Mouse (Mus musculus): ENCODE measurements around the gene Mymx.

Gene Mymx

GRCm38 (mm10) chr17:45586449-45586837, 15.5 kb downstream of the Mymx start:
- DNase-seq = no peak

GRCm38 (mm10) chr17:45585725-45586448, 16.0 kb downstream of the Mymx start:
- peak; percentile 41 for DNase-seq

DNA sequence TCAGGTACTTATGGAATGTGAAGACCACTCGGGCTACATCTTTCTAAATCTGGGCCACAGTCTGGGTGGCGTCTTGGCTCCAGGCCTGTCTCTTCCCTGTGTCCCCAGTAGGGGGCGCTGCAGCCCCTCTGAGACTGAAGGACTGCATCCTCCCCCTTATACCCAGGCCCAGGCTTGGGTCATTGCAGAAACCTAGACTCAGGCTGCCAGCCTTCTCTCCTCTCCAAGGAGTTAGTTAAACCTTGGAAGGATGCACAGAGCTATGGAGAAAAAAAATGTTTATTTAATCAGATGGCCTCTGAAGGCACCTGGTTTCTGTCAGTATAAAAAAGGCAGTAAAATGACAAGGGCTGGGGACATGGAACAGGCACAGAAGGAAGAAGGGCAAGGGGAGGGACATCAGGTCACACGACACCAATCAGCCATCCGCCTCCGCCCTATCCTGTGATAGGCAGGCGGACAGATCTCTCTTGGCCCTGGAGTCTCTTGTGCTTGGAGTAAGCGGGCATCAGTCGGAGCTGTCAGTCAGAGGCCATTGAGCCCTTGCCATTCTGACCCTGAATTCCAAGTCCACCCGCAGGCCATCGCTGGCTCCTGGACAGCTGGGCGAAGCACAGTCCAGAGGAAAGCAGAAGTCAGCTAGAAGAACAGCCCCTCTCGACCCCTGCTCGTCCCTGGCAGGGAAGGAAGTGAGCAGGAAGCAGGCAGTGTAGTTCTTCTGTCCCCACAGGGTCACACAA, 16.8 kb downstream of the Mymx start:
- DNase-seq = peak; percentile 81

DNA sequence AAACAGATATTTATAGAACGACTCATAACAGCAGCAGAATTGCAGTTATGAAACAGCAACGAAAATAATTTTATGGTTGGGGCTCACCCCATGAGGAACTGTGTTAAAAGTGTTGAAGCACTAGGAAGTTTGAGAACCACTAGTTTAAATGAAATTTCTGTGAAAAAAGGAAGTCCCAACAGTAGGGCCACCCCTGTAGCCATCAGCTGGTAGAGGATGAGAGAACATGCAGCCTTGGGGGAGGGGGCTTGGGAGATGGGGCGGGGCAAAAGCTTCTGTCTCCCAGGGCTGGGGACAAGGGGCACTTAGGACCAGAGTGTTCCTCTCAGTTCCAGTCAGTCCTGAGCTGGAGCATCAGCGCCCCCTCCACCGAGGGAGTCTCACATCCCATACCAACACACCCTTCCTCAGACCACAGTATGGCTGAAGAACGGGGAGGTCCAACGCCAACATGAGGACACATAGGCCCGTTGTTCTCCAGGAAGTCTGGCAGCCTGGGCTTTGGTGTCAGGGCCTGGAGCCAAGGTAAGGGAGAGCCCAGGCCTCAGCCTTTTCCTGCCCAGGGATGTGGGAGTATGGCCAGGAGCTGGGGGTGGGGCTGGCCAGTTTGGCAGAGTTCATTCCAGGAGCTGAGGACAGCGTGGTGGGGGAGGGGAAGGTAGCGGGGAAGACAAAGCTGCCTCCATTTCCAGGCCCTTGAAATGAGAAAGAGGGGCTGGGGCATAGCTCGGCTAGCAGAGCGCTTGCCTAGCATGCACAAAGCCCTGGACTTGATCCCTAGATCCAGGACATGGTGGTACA, 17.6 kb downstream of the Mymx start:
- peak; percentile 82 for DNase-seq

DNA sequence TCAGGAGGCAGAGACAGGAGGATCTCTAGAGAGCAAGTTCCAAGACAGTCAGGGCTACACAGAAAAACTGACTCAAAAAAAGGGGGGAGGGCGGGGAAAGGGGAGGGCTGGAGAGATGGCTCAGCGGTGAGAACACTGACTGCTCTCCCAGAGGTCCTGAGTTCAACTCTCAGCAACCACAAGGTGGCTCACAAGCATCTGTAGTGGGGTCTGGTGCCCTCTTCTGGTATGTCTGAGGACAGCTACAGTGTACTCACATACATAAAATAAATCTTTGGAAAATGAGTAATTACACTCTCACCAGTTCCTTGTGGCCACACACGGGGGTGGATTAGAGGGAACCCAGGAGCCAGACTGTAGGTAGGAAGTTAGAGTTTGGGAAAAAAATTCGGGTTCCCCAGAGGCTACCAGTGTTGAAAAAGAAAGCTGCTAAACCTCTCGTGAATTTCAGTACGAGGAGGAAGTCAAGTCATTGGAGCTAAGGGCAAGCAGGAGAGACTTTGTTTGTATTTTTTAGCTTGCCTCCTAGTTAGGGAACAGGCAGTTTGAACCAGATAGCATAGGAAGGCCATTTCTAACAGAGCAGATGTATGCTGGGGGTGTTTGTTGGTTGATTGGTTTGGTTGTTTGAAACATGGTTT, 19.1 kb downstream of the Mymx start:
- peak; percentile 34 for DNase-seq

DNA sequence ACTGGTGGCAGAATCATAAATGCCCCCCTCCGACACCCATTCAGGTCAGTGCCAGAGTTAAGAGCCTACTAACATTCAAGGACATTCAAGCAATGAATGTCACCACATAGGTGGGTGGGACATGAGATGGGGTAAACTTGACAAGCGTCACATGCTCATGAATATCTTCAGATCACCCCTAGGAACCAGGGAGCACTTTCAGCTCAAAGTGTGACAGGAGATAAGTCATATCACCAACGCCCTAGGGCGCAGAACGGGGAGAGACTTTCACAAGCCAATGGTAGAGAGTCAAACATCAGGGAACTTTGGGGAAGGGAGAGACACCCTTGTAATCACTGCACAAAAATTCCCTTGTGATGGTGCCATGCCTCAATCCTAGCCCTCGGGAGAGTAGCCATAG, 19.7 kb downstream of the Mymx start:
- no peak for DNase-seq

DNA sequence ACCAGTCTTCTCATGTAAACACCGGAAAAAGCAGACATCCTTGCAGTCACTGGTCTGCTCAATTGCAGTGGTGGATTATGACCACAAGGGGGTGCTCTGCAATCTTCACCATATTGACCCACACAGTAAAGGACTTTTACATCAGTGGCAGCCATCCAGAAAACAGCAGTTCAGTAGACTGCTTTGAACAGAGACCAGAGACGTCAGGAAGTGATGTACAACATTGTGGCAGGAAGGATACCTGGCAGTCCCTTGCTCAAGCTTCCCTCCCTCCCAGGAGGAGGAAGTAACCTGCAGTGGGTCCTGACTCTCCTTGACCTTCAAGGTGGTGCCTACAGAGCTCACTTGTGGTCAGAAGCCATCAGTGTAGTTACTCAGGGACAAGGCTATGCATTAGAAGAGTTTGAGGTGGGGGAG, 20.3 kb downstream of the Mymx start:
- peak; percentile 70 for DNase-seq

GRCm38 (mm10) chr17:45580958-45581477, 20.9 kb downstream of the Mymx start:
- no peak for DNase-seq

DNA sequence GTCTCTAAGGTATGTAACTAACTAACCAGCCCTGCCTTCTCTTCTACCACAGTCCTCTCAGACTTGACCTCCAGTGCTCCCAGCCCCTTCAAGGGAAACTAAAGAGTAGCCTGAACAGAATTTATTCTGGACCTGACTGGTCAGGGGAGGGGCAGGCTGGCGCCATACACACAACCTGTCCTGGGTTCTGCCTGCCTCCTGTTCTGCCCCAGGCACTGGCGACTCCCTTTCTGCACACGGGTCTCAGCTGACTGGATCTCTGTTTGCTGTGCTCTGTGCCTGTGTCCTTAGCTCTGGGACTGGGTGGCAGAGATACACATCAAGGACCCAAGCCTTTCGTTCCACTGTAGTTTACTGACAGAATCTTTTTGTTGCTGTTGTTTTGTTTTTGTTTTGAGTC, 22.3 kb downstream of the Mymx start:
- DNase-seq = no peak

DNA sequence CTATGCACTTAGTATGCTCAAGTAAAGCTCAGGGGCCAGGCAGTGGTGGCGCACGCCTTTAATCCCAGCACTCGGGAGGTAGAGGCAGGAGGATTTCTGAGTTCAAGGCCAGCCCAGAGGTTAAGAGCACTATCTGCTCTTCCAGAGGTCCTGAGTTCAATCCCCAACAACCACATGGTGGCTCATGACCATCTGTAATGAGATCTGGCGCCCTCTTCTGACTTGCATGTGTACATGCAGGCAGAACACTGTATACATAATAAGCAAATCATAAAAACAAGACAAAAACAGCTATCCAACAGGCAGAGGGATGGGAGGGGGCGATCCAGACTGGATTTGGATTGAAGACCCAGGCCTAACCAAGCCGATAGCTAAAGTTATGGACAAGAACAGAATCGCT, 23.1 kb downstream of the Mymx start:
- DNase-seq = no peak

DNA sequence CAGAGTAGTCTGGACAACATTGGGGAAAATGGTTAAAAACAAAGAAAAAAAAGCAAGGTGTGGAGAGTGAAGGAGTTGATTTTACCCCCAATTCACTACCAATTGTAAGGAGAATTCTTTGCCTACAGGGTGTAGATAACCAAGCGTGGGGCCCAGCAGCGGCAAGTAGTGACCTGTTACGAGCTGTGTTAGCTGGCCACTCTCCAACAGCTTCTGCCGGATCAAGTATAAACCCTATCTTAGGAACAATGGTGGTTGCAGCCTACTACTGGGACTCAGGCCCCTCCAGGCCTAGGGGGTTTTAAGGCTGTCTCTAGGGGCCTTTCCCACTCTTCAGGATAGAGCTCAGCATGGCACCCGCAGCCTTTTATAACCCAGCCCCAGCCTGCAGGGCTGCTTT, 23.7 kb downstream of the Mymx start:
- DNase-seq = peak; percentile 37

GRCm38 (mm10) chr17:45575123-45575897, 26.6 kb downstream of the Mymx start:
- DNase-seq = no peak

GRCm38 (mm10) chr17:45574129-45574761, 27.7 kb downstream of the Mymx start:
- peak; percentile 92 for DNase-seq

DNA sequence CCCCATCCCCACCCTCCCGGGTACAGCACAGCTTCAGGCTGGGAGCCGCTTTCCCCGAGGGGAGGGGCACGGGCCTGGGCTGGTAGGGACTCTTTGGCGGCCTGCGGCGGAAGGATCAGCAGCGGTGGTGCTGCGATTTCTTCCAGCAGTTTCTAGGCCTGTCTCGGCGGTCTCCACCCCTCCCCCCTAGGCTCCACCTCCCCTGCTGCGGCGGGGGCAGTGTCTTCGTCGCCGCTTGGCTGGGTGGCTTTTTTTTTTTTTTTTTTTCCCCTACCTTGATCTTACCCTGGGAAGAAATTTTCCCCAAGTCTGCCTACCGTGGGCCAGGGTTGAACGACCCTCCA, 28.1 kb downstream of the Mymx start:
- DNase-seq = peak; percentile 95

DNA sequence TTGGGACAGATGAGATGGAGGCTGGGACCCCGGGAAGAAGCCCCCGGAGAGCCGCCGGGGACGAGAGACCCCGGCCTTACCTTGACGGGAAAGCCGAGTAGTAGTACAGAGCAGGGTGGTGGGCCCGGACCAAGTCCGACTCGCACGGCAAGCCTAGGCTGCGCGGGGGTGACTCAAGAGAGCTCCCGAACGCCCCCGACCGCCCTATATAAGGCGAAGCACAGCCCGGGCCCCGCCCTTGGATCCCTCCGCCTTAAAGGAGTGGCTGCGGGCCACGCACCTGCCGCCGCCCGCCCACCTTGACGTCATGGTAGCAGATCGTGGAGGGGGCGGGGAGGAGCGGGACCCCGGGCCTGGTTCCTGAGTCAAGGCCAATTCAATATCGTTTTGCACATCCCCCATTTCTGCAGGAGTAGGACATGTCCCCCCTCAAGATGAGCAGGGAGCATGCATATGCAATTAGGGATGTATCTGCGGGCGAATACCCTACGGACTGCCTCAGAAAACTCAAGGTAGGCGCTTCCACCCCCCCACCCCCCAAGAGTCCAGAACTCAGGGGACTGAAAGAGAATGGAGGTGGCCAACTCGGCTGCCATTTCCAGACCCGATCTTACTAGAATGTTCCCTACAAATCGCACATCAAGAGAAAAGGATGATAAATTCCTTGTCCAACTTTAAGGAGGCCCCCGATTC, 28.7 kb downstream of the Mymx start, which contains the start of gene Hsp90ab1:
TSS of gene Hsp90ab1 (minus strand) at position 185 of the 693 bp plus-strand sequence.
- DNase-seq = peak; percentile 98

GRCm38 (mm10) chr17:45572103-45573086, 29.5 kb downstream of the Mymx start:
- DNase-seq = peak; percentile 83

GRCm38 (mm10) chr17:45569999-45570398, 31.9 kb downstream of the Mymx start:
- no peak for DNase-seq

- DNase-seq = no peak
Observed at GRCm38 (mm10) chr17:45568990-45569389, 32.9 kb downstream of the Mymx start.

DNA sequence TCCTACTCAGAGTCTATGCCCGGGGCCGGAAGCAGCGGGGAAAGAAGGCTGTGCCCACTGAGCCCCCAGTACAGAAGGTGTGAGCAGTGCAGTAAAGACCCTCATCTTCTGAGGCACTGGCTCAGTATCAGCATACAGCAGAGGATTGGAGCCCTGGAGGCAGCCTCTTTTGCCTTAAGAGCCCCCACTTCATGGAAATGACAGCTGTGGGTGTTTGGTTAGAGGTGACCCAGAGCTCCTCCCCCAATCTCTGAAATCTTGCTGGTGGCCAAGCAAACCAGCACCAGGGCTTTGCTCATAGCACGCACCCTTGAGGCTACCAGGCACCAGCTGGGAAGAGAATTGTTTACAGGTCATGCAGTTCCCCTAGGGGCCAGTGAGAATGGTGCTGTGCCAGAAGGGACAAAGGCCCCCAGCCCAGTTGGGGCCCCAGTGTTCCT, 34.7 kb downstream of the Mymx start:
- DNase-seq = no peak

Measured in cerebellum, adult 11-12 months (tissue).